Mouse (Mus musculus): ENCODE data around the gene Krt18.
"Not testable (repeated sequence)": the region's sequence is repeated elsewhere in the genome, so short reads cannot be mapped to it uniquely, and the experiment has no call there.

Krt18 gene

DNA sequence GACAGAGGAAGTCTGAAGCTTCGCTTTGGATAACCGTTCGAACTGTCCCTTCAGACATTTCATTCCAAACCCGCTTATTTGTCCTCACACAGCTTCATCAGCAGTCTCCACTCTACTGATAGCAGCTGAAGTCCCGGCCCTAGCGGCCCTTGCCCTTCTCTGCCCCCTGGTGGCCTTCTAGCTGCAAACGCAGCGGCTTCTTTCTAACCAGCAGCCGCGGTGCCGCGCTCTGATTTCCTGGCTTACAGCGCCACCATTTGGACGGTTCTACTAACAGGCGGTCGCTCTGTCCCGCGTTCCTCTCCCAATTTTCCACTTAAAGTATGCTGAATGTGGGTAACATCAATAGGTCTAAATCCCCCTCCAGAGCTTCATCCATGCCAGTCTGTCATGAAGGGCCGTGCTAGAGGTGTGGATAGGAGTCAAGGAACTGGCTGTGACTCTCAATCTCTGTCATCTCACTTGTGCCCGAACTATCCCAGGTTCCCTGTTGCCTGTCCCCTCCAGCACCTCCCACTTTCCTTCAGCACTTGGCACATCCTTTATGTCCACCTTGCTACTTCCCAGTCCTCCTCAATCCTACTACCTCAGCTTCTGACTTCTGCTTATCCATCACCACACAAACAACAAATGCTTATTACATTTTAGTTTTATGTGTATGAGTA, 37.8 kb downstream of the Krt18 start:
- DNase-seq (ENCODE audit: low spot score) = peak; percentile 94

DNA sequence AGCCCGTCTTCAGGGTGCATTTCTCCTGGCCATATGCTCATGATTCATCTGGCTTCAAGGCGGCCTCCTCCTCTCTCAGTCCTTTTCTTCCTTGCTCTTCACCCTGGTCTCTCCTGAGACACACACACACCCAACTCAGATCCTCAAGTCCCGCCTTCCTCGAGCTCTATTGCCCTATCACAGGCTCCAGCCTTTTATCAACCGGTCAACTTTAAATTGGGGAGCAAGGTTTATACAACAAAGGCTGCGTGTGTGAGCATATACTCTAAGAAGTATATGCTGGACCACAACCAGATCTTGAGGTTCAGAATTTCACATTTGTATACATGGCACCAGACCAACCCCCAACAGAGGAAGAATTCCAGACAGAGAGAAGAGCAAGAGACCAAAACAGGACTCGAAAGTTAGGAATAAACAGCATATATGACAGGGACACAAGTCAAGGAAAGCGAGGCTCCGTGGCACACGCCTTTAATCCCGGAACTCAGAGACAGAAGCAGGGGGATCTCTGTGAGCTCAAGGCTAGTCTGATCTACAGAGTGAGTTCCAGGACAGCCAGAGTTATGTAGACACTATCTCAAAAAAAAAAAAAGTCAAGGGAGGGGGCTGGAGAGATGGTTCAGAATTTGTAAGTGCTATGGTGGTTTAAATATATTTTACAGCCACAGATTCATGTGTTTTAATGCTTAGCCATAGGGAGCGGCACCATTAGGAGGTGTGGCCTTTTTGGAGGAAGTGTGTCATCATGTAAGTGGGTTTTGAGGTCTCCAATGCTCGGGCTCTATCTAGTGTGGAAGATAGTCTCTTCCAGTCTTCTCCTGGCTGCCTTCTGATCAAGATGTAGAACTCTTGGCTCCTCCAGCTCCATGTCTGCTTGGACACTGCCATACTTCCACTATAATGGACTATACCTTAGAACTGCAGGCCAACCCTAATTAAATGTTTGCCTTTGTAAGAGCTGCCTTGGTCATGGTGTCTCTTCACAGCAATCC, 42.8 kb downstream of the Krt18 start:
- no peak for DNase-seq (ENCODE audit: low spot score)

DNA sequence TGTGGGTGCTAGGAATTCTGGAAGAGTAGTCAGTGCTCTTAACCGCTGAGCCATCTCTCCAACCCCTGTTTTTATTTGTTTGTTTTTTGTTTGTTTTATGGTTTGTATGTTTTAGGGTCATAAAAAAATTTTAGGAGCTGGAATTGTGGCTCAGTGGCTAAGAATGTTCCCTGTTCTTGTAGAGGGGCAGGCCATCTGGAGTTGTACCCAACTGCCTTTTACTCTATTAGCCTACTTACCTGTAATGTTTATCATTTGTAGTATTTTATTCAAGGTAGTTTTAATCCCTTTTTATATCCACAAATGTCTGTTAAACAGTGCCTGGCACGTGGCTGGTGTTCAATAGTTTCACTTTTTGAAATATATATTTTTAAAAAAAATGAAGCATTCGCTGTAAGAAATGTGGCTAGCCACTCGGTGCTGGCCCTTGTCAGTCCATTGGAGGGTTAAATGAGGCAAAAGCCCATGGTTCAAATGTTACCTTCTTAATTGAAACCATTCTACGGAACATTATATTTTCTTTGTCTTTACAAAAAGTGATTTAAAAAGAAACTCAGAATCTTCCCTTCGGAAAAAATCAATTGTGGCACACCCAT, 45.1 kb downstream of the Krt18 start:
- no peak for DNase-seq (ENCODE audit: low spot score)

DNA sequence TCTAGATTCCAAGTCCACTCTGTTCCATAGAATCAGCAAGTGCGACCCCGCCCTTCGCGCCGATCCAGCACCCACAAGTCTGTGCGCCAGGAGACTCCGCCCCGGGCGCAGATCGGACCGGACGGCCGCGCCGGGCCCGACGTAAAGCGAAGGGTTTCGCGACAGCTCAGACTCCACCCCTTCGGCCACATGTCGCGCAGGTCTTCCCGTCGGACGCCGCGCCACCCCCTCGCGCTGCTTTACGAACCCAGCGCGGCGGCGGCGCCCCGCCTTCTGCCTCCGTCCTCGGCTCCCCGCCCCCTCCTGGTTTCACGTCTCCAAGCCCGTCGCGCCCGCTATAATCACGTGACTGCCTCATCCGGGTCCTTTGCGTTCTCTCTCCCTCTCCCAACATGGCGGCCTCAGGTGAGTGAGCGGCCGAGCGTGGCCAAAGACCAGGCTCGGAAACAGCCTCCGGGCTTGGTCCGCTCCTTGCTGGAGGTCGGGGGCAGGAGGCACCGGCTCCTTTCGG, 45.6 kb downstream of the Krt18 start, which contains the start of gene Eif4b:
Gene Eif4b, plus strand, starts transcription at position 215 of the 511 bp plus-strand sequence.
- DNase-seq (ENCODE audit: low spot score) = peak; percentile 99

DNA sequence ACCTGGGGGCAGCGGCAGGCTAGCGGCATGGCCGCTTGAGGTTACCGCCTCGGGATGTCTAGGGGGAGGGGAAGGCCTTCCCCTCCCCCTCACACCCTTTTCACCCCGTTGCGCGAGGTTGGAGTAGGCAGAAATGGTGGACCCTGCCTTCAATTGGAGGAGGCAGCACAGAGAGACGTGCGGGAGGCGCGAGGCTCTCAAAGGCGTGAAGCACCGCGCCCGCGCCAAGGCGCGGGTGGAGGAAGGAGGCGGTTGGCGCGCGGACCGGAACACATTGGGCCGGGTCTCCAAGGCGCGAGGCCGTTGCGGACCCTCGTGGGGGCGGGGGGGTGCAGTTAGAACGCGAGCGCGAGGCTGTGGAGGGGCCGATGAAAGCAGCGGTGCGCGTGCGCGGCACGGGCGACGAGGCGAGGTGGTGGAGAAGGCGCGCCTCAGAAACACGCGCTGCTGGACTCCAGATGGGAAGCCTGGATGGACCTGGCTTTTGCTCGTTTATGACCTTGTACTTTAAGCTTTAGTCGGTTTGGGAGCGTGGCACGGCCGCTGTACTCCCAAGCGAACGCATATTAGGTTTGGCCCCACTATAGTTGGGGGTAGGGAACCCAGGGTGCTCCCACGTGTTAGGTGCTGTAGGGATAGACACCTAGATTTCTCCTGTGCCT, 46.2 kb downstream of the Krt18 start:
- peak; percentile 21 for DNase-seq (ENCODE audit: low spot score)

DNA sequence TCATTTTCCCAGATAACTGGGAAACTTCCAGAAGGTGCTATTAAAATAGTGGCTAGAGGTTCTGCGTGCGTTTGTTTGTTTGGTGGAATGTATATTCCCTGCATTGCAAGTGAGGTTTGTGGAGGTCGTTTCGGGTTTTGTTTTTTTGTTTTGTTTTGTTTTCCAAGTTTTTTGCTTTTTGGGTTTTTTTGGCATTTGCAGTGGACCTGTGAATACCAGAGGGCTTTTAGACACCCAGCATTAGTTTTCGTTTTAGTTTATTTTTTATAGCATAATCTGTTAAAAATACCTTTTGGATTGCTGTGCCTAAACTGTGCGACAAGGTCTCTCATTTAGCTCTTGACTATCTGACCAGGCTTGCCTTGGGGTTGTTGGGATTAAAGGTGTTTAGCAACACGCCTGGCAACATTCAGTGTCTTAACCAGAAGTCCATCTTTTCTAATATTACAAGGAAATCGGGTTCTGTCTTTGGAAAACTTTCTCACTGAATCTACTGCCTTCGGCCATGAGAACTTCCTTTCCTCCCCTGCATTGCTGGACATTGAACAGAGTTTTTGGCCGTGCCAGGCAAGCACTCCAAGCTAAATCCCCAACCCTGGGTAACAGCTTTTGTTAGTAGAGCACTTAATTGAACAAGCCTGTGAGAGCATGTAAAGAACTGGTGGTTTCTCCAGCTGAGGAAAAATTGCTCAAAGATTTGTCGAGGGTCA, 47.1 kb downstream of the Krt18 start:
- peak; percentile 28 for DNase-seq (ENCODE audit: low spot score)

DNA sequence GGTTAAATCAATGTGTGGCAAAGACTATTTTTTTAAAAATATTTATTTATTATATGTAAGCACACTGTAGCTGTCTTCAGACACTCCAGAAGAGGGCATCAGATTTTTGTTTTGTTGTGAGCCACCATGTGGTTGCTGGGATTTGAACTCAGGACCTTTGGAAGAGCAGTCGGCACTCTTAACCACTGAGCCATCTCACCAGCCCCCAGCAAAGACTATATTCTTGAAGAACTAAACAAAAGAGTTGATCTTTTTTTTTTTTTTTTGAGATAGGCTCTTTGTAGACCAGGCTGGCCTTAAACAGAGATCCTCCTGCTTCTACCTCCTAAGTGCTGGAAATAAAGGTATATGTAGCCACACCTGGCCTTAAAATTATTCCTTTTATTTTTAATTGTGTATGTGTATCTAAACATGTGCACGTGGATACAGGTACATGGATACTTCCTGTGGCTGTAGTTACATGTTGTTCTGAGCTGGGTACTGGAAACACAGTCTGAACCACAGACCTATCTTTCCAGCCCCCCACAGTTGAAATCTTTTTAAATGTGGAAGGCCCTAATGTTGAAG, 49.2 kb downstream of the Krt18 start:
- DNase-seq (ENCODE audit: low spot score) = no peak

DNA sequence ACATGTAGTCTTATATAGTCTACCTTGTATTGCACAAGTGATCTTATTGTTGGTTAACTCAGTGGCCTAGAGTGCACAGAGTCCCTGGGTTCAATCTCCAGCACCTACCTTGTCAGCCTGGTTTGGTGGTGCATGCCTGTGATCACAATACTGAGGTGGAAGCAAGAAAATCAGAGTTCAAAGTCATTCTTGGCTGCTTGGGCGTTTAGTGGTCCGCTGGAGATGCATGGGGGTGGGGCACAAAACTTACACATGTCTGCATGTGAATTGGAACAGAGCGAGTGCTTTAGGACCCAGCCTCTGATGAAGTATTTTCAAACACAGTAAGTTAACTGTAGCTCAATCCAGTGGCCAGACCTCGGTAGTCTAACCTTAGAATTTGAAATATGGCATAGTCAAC, 51.2 kb downstream of the Krt18 start:
- no peak for DNase-seq (ENCODE audit: low spot score)

DNA sequence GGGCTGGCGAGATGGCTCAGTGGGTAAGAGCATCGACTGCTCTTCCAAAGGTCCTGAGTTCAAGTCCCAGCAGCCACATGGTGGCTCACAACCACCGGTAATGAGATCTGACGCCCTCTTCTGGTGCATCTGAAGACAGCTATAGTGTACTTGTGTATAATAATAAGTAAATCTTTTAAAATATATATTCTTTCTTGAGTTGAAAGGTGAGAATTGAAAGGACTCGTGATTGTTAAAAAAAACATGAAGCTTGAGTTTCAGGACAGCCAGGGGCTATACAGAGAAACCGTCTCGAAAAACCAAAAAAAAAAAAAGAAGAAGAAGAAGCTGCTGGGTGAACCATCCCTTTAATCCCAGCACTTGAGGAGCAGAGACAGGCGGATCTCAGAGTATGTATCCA, 51.9 kb downstream of the Krt18 start:
- DNase-seq (ENCODE audit: low spot score) = not testable (repeated sequence)

DNA sequence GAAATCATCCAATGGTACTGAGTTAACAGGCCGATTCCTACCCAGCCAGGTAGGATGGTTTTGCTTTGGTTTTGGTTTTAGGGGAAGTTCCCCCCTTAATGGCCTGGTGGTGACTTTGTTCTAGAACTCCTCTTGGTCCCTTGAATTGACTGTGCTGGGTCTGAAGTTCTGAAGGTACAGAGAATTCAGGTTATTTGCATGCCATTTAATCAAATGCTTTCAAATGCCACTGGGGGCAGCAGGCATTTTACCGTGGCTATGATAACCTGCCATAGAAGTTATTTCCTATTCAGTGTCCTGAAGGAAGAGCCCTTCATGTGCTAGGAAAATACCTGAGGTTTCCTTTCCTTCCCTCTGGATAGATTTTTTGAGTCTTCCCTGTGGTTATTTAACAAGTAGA, 52.4 kb downstream of the Krt18 start:
- no peak for DNase-seq (ENCODE audit: low spot score)
